Mouse (Mus musculus): ENCODE data around the gene Impad1. TPM values are rescaled to one million over a fixed set of nuclear protein-coding genes. Genes with fewer than 3 reads are reported as not detected.

Impad1 gene
- polyA plus RNA-seq (2015; fragmentation: Nextera tagmentation; extraction: Ambion mirVana): 39.7 and 40.8 TPM in 2 replicates

- peak within 1 kb of the TSS; percentile 88 for H3K27ac ChIP-seq
- H3K4me2 ChIP-seq: peak within 1 kb of the TSS; percentile 74
- WGBS: under 1% methylated on average over 48 of the region's 48 CpGs
- H3K27me3 ChIP-seq (replicated peaks): no peaks in the 10 kb centered on the region
- ATAC-seq (replicated peaks): peak; percentile 98
- H3K9ac ChIP-seq: peak within 1 kb of the TSS; percentile 99
- no peaks in the 10 kb centered on the region for H3K9me3 ChIP-seq
- peak within 1 kb of the TSS; percentile 100 for H3K4me3 ChIP-seq
- no peaks in the 10 kb centered on the region; the same call in 1 of the 2 replicates for H3K36me3 ChIP-seq (replicated peaks)
- peaks cover 24% of the 10 kb centered on the region for H3K4me1 ChIP-seq
Measured at GRCm38 (mm10) chr4:4792992-4793834, at the start of gene Impad1. Impad1 (minus strand) TSS chr4:4793355.

GRCm38 (mm10) chr4:4840145-4840544, 47.0 kb upstream of the Impad1 start:
- Histone ChIP-seq H3K27ac (no peak overlapping the region), H3K9ac (no peak overlapping the region), H3K36me3 (replicated peaks) (no peaks in the 10 kb centered on the region), H3K4me1 (no peaks in the 10 kb centered on the region), H3K4me2 (no peak overlapping the region), H3K4me3 (no peak overlapping the region), H3K27me3 (replicated peaks) (no peaks in the 10 kb centered on the region), H3K9me3 (no peaks in the 10 kb centered on the region)
- WGBS: 40% methylated on average over 1 of the region's 1 CpGs
- no peak; the same call in 1 of the 2 replicates for ATAC-seq (replicated peaks)

DNA sequence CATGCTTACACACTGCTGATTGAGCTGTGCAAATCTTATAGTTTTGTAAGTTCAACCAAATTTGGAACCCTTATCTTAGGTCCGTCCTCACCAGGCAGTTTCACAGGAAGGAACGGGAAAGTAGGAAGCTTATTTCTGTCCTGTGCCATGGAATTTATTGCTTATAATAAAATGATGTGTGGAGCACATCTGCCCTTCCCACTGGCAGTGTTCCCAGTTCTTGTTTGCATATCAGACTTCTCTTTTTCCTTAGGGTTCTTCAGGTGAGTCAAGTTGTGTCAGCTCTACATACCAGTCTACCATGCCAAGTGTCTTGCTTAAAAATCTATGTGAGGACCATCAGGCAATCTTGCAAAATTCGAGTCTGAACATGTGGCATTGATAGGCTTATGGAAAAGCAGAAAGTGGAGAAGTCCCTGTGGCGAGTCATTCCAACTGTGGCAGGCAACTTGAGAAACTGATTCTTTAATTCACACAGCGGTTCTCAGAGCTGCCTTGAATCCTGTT, 40.7 kb upstream of the Impad1 start:
- Histone ChIP-seq H3K9me3 (no peaks in the 10 kb centered on the region), H3K27ac (no peak overlapping the region), H3K4me3 (no peak overlapping the region), H3K4me1 (no peaks in the 10 kb centered on the region), H3K4me2 (no peak overlapping the region), H3K27me3 (replicated peaks) (no peaks in the 10 kb centered on the region), H3K9ac (no peak overlapping the region), H3K36me3 (replicated peaks) (no peaks in the 10 kb centered on the region)
- 83% methylated on average over 5 of the region's 5 CpGs for WGBS
- no peak for ATAC-seq (replicated peaks)

GRCm38 (mm10) chr4:4828131-4828530, 35.0 kb upstream of the Impad1 start:
- Histone ChIP-seq H3K4me3 (no peak overlapping the region), H3K36me3 (replicated peaks) (no peaks in the 10 kb centered on the region), H3K27me3 (replicated peaks) (no peaks in the 10 kb centered on the region), H3K9ac (no peak overlapping the region), H3K4me2 (no peak overlapping the region), H3K4me1 (no peaks in the 10 kb centered on the region), H3K27ac (no peak overlapping the region), H3K9me3 (no peaks in the 10 kb centered on the region)
- 48% methylated on average over 2 of the region's 2 CpGs for WGBS
- ATAC-seq (replicated peaks): 0 out of 2 replicates have a peak, but pooled peaks have one; percentile 58

- Histone ChIP-seq H3K9ac (no peak overlapping the region), H3K9me3 (no peaks in the 10 kb centered on the region), H3K4me1 (no peaks in the 10 kb centered on the region), H3K27ac (no peak overlapping the region), H3K4me2 (no peak overlapping the region), H3K36me3 (replicated peaks) (no peaks in the 10 kb centered on the region), H3K27me3 (replicated peaks) (no peaks in the 10 kb centered on the region), H3K4me3 (no peak overlapping the region)
- WGBS: 86% methylated on average over 1 of the region's 1 CpGs
- ATAC-seq (replicated peaks): no peak
Measured at GRCm38 (mm10) chr4:4822119-4822518, 29.0 kb upstream of the Impad1 start.

DNA sequence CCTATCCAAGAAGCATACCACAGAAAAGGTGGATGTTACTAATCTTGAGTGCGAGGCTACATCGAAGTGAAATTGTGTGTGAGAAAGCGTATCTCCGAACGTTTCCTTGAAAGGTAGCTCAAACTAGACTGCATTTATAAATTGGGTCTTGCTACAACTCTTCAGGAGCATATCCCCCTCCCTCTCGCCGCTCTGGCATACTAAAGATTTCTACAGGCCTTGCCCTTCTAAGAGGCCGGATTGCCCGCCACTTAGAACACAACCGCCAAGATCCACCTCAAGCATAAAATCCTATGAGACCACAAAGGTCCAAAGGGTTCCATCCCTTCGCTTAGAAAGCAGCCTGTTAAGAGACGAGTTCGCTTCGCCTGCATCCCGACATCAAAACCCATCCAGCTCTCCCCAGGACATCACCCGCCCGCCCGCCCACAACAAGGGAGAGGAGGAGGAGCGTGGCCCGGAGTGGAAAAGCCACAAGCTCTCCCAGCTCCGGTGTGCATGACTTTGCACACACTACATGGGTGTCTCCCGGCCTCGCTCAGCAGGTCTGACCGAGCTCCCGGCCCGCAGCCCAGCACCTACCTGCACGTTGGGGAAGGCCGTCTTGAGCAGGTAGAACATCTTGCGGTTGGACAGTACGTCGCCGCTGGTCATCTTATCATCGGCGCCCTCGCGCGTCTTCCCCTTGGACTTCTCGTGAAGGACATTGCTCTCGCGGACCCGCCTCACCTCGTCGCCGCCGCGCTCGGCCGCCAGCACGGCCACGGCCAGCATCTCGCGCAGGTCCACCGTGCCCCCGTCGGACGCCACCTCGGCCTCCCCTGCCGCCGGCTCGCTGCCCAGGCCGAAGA, 789 bp downstream of the Impad1 start:
- Histone ChIP-seq H3K36me3 (replicated peaks) (peaks cover 3% of the 10 kb centered on the region; the same call in 1 of the 2 replicates), H3K9me3 (no peaks in the 10 kb centered on the region), H3K9ac (peak overlapping the region; percentile 99), H3K4me2 (peak overlapping the region; percentile 74), H3K27me3 (replicated peaks) (no peaks in the 10 kb centered on the region), H3K4me3 (peak overlapping the region; percentile 100), H3K27ac (peak overlapping the region; percentile 88), H3K4me1 (peaks cover 24% of the 10 kb centered on the region)
- peak; percentile 84 for ATAC-seq (replicated peaks)
- under 1% methylated on average over 61 of the region's 61 CpGs for WGBS

- no peak for ATAC-seq (replicated peaks)
- 94% methylated on average over 1 of the region's 1 CpGs for WGBS
- H3K9ac ChIP-seq: no peak overlapping the region
Measured at GRCm38 (mm10) chr4:4791180-4791579, 2.0 kb downstream of the Impad1 start.

DNA sequence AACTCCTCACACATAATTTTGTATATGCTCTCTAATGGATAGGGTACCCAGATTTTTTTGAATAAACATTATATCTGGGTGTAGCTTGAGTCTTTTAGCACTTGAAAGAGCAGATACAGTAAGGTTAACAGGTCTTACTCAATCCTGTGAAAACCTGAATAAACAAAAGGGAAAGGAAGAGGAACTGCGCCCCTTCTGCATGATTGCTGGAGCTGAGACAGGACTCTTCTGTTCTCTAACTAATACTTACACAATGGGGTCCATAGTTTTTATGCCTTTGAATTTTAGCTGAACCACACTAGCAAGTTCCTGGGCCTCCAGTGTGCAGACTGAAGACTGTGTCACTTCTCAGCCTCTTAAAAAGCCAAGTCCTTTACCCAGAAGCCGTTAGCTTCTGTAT, 8.0 kb downstream of the Impad1 start:
- Histone ChIP-seq H3K9ac (no peak overlapping the region), H3K4me2 (no peak overlapping the region), H3K36me3 (replicated peaks) (peaks cover 8% of the 10 kb centered on the region; the same call in 1 of the 2 replicates), H3K4me1 (peaks cover 5% of the 10 kb centered on the region), H3K4me3 (no peak overlapping the region), H3K9me3 (no peaks in the 10 kb centered on the region), H3K27me3 (replicated peaks) (no peaks in the 10 kb centered on the region), H3K27ac (no peak overlapping the region)
- ATAC-seq (replicated peaks): no peak
- WGBS: 93% methylated on average over 2 of the region's 2 CpGs

More at GRCm38 (mm10) chr4:4791180-4791579, 2.0 kb downstream of the Impad1 start:
- H3K27me3 ChIP-seq (replicated peaks): no peaks in the 10 kb centered on the region
- H3K27ac ChIP-seq: no peak overlapping the region
- H3K4me3 ChIP-seq: peak overlapping the region; percentile 100
- H3K4me1 ChIP-seq: peaks cover 24% of the 10 kb centered on the region
- no peaks in the 10 kb centered on the region for H3K9me3 ChIP-seq
- H3K4me2 ChIP-seq: peak overlapping the region; percentile 74
- peaks cover 8% of the 10 kb centered on the region; the same call in 1 of the 2 replicates for H3K36me3 ChIP-seq (replicated peaks)

DNA sequence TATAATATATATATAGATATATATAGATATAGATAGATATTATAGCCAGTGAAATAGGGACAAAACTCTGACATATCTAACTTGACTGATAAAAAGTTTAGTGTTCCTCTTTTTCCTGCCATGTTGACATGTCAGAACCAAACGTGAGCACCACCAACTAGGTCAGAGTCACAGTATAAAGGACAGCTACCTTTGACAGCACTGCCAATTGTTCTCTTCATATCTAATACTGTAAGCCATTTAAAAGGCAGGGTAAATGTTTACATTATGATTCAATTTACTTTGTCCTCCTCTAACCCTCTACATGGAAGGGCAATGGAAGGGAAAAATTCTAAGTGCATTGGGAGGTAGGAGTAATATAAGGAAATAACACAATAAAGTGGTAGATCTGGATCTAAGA, 8.8 kb downstream of the Impad1 start:
- Histone ChIP-seq H3K27ac (no peak overlapping the region), H3K4me2 (no peak overlapping the region), H3K4me1 (no peaks in the 10 kb centered on the region), H3K27me3 (replicated peaks) (no peaks in the 10 kb centered on the region), H3K36me3 (replicated peaks) (peaks cover 8% of the 10 kb centered on the region; the same call in 1 of the 2 replicates), H3K9ac (no peak overlapping the region), H3K4me3 (no peak overlapping the region), H3K9me3 (no peaks in the 10 kb centered on the region)
- 100% methylated on average over 1 of the region's 1 CpGs for WGBS
- no peak for ATAC-seq (replicated peaks)

- Histone ChIP-seq H3K27ac (no peak overlapping the region), H3K4me3 (no peak overlapping the region), H3K36me3 (replicated peaks) (0 out of 2 replicates have a peak, but pooled peaks cover 8% of the 10 kb centered on the region), H3K27me3 (replicated peaks) (no peaks in the 10 kb centered on the region), H3K9ac (no peak overlapping the region), H3K4me2 (no peak overlapping the region), H3K9me3 (no peaks in the 10 kb centered on the region), H3K4me1 (no peaks in the 10 kb centered on the region)
- ATAC-seq (replicated peaks): no peak
Measured at GRCm38 (mm10) chr4:4783686-4783957, 9.5 kb downstream of the Impad1 start.

DNA sequence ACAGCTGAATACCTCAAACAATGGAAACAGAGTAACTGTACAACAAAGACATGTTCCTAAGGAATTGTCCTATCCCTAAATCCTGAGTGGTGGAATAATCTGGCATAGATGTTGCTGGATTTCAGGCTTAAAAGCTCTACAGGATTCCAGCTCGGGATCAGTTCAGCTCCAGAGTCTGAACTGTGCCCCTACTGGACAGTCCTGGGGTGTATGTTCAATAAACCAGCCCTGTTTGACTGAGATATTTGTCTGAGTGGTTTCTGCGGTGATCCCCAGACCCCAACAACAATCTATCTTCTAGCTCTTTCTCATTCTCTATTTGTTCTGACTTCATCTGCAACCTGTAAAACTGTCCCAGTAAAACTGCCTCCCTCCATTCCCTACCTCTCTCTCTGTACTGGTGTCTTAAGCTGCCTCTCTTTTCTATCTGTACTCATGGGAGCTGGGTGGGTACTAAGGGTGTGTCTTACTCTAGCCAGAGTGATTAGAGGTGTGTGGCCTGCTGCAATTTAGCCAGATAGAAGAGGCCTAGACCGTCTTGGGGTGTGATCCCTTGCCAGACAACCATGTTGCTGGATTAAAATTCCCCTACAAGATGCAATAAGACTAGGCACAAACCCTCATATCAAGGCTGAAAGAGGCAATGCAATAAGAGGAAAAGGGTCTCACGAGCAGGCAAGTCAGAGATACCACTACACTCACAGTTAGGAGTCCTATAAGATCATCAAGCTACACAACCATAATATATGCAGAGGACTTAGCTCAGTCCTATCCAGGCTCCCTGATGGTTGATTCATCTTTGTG, 10.1 kb downstream of the Impad1 start:
- no peak overlapping the region for H3K4me3 ChIP-seq
- no peak overlapping the region for H3K4me2 ChIP-seq
- H3K27me3 ChIP-seq (replicated peaks): no peaks in the 10 kb centered on the region
- no peak overlapping the region for H3K9ac ChIP-seq
- H3K9me3 ChIP-seq: no peaks in the 10 kb centered on the region
- 0 out of 2 replicates have a peak, but pooled peaks cover 8% of the 10 kb centered on the region for H3K36me3 ChIP-seq (replicated peaks)
- ATAC-seq (replicated peaks): no peak
- WGBS: 98% methylated on average over 4 of the region's 4 CpGs
- no peaks in the 10 kb centered on the region for H3K4me1 ChIP-seq
- no peak overlapping the region for H3K27ac ChIP-seq
